Mouse (Mus musculus) ES-E14 (cell line): ENCODE data around the gene Sncg. TPM values are rescaled to one million over a fixed set of nuclear protein-coding genes. Genes with fewer than 3 reads are reported as not detected.

Source experiments
- DNase-seq: peaks from one replicate; pipeline ENCODE4 v3.0.0-alpha.2; 2013; ENCODE audit warnings: low read depth, low spot score
- H3K27ac ChIP-seq: 2 replicates; pipeline ENCODE4 v1.5.1; 2012; ENCODE audit warnings: low read depth, mild to moderate bottlenecking, low read length, moderate library complexity, mixed read lengths; ENCODE audit not compliant: poor library complexity, insufficient read depth, severe bottlenecking
- H3K36me3 ChIP-seq: 2 replicates; pipeline ENCODE4 v1.6.1; 2012; ENCODE audit warnings: mild to moderate bottlenecking, low read length, moderate library complexity, mixed read lengths; ENCODE audit not compliant: control insufficient read depth, poor library complexity, insufficient read depth, severe bottlenecking
- H3K4me1 ChIP-seq, 2 experiments: fragments of 150-350 bp in 1 of 2; sonication (generic) in 1 of 2; 2 replicates each; pipeline ENCODE4 v1.6.1; 2012; ENCODE audit warnings: low read length in 2 of 2, mild to moderate bottlenecking in 1 of 2, mixed read lengths in 1 of 2; ENCODE audit not compliant: control insufficient read depth in 2 of 2, insufficient read depth in 2 of 2, poor library complexity in 1 of 2
- H3K4me3 ChIP-seq, 2 experiments: fragments of 150-350 bp in 1 of 2; sonication (generic) in 1 of 2; 2 replicates each; pipeline ENCODE4 v1.5.1; 2012; ENCODE audit warnings: low read length in 2 of 2, low read depth in 1 of 2, mild to moderate bottlenecking in 1 of 2, mixed read lengths in 1 of 2; ENCODE audit not compliant: insufficient read depth in 1 of 2, poor library complexity in 1 of 2, severe bottlenecking in 1 of 2
- H3K9ac ChIP-seq: 2 replicates; pipeline ENCODE4 v1.6.1; 2012; ENCODE audit warnings: low read depth, mild to moderate bottlenecking, low read length, mixed read lengths; ENCODE audit not compliant: poor library complexity, insufficient read depth, severe bottlenecking
- H3K9me3 ChIP-seq: fragments of 150-350 bp; sonication (generic); 2 replicates; pipeline ENCODE4 v1.6.1; 2012; ENCODE audit warnings: low read depth, mild to moderate bottlenecking, low read length; ENCODE audit not compliant: control insufficient read depth, insufficient read depth
- CHD2 ChIP-seq: IDR thresholded peaks from 2 replicates; pipeline ENCODE4 v1.6.1; 2014; ENCODE audit warnings: mild to moderate bottlenecking, low read depth, low read length, inconsistent platforms
- HCFC1 ChIP-seq: IDR thresholded peaks from 2 replicates; pipeline ENCODE4 v1.6.1; 2012; ENCODE audit warnings: low read length, inconsistent platforms, borderline replicate concordance; ENCODE audit not compliant: insufficient read depth
- MAFK ChIP-seq: IDR thresholded peaks from 2 replicates; pipeline ENCODE4 v1.6.1; 2014; ENCODE audit warnings: mild to moderate bottlenecking, low read depth, low read length, inconsistent platforms; ENCODE audit not compliant: insufficient read depth
- ZC3H11A ChIP-seq: IDR thresholded peaks from 2 replicates; pipeline ENCODE4 v1.6.1; 2012; ENCODE audit warnings: low read depth, mild to moderate bottlenecking, inconsistent platforms, low read length, borderline replicate concordance
- ZNF384 ChIP-seq: IDR thresholded peaks from 2 replicates; pipeline ENCODE4 v1.6.1; 2012; ENCODE audit warnings: low read depth, low read length, inconsistent platforms
- in situ Hi-C, 2 experiments: fragments of 600-800 bp; cut with MboI; formaldehyde crosslinking; loops; one replicate each; pipeline ENCODE4 v1.15.1; 2025; ENCODE audit warnings: low sequenced_read_pairs in 2 of 2, inconsistent platforms in 1 of 2; ENCODE audit not compliant: unreplicated experiment in 2 of 2
- total RNA-seq: library from RNA; depleted of rRNA; stranded (reverse); fragments of 300-350 nt; gene quantifications from 2 replicates; pipeline ENCODE4 v1.2.3, GENCODE M21; 2012

The Sncg gene
- total RNA-seq, 1 experiment, result 3.9 TPM

GRCm38 (mm10) chr14:34375941-34376340 lies 1.4 kb upstream of the Sncg start:
- Histone ChIP-seq H3K9me3 (no peaks in the 10 kb centered on the region), H3K4me3 (peak overlapping the region; percentile 5 to 37; a peak in 3 of 4 replicates), H3K27ac (peak overlapping the region; percentile 15; the same call in 1 of the 2 replicates), H3K36me3 (no peaks in the 10 kb centered on the region), H3K9ac (peak overlapping the region; percentile 42; the same call in 1 of the 2 replicates), H3K4me1 (peaks cover 14 to 51% of the 10 kb centered on the region in 2 experiments)
- no peak for TF ChIP-seq CHD2
- no peak for TF ChIP-seq MAFK
- no peak for TF ChIP-seq HCFC1
- TF ChIP-seq ZNF384, result no peak
- no peak for TF ChIP-seq ZC3H11A
- in situ Hi-C loops, result no loop called here
- no peak for DNase-seq

GRCm38 (mm10) chr14:34375415-34375904 lies 871 bp upstream of the Sncg start, which contains the start of gene Mmrn2:
Gene Mmrn2 (plus strand): TSS chr14:34375465.
- H3K4me3 ChIP-seq, result peak within 1 kb of the TSS; percentile 5 to 37; a peak in 3 of 4 replicates
- H3K27ac ChIP-seq, result peak within 1 kb of the TSS; percentile 15; the same call in 1 of the 2 replicates
- H3K9me3 ChIP-seq, result no peaks in the 10 kb centered on the region
- peak within 1 kb of the TSS; percentile 42; the same call in 1 of the 2 replicates for H3K9ac ChIP-seq
- no peaks in the 10 kb centered on the region for H3K36me3 ChIP-seq
- H3K4me1 ChIP-seq, result peaks cover 14 to 49% of the 10 kb centered on the region in 2 experiments
- no peak for TF ChIP-seq ZNF384
- no peak for TF ChIP-seq ZC3H11A
- no peak for TF ChIP-seq CHD2
- TF ChIP-seq HCFC1, result no peak
- TF ChIP-seq MAFK, result no peak
- no peak for DNase-seq
- in situ Hi-C loops, result no loop called here

GRCm38 (mm10) chr14:34373581-34373980 lies 1.0 kb downstream of the Sncg start:
- no peak overlapping the region for H3K4me3 ChIP-seq

GRCm38 (mm10) chr14:34372646-34373045 lies 1.9 kb downstream of the Sncg start:
- no peak overlapping the region for H3K27ac ChIP-seq
- peaks cover 12 to 42% of the 10 kb centered on the region in 2 experiments; a peak in 3 of 4 replicates for H3K4me1 ChIP-seq
- TF ChIP-seq CHD2 (no peak), ZNF384 (no peak), ZC3H11A (peak; percentile 45; the same call in 1 of the 2 replicates)
- no peak for DNase-seq
- no peak overlapping the region for H3K9ac ChIP-seq
- in situ Hi-C loops, result no loop called here
- no peaks in the 10 kb centered on the region for H3K9me3 ChIP-seq
- no peak overlapping the region for H3K4me3 ChIP-seq
- H3K36me3 ChIP-seq, result no peaks in the 10 kb centered on the region

More at GRCm38 (mm10) chr14:34373581-34373980, 1.0 kb downstream of the Sncg start:
- Histone ChIP-seq H3K4me1 (peaks cover 12 to 45% of the 10 kb centered on the region in 2 experiments; a peak in 3 of 4 replicates), H3K9ac (no peak overlapping the region), H3K27ac (no peak overlapping the region), H3K36me3 (no peaks in the 10 kb centered on the region), H3K9me3 (no peaks in the 10 kb centered on the region)
- in situ Hi-C loops, result no loop called here
- no peak for TF ChIP-seq HCFC1
- no peak for TF ChIP-seq CHD2
- no peak for TF ChIP-seq MAFK
- TF ChIP-seq ZC3H11A, result no peak
- TF ChIP-seq ZNF384, result no peak
- DNase-seq, result no peak

- H3K9me3 ChIP-seq, result no peaks in the 10 kb centered on the region
- H3K4me1 ChIP-seq, result peaks cover 7 to 35% of the 10 kb centered on the region in 2 experiments; a peak in 3 of 4 replicates
- TF ChIP-seq MAFK (no peak), CHD2 (no peak), ZC3H11A (no peak), HCFC1 (no peak), ZNF384 (no peak)
- no peak for DNase-seq
- in situ Hi-C loops, result no loop called here
- no peak overlapping the region for H3K27ac ChIP-seq
- H3K9ac ChIP-seq, result no peak overlapping the region
- H3K4me3 ChIP-seq, result no peak overlapping the region
- no peaks in the 10 kb centered on the region for H3K36me3 ChIP-seq
Observed at GRCm38 (mm10) chr14:34371763-34372162, 2.8 kb downstream of the Sncg start.
